Mouse (Mus musculus) liver, adult 2 months (tissue): Measurements from ENCODE around the gene Rhov.

Source experiments
- CTCF ChIP-seq: fragments of 200-500 bp; IDR thresholded peaks from 2 replicates; pipeline ENCODE4 v1.5.1; 2011; ENCODE audit warnings: low read depth, low read length, control low read depth
- POLR2A ChIP-seq: fragments of 200-500 bp; IDR thresholded peaks from 2 replicates; pipeline ENCODE4 v1.6.1; 2011; ENCODE audit warnings: low read length, control low read depth; ENCODE audit not compliant: insufficient read depth; ENCODE audit errors: extremely low read depth

- TF ChIP-seq POLR2A (no peak), CTCF (no peak)
These were observed 29.9 kb upstream of the Rhov start for GRCm38 (mm10) chr2:119300819-119301493.
